Mouse (Mus musculus) CH12.LX (cell line): ENCODE data around the gene Mogat2. TPM values are rescaled to one million over a fixed set of nuclear protein-coding genes. Genes with fewer than 3 reads are reported as not detected.

Experiments
- DNase-seq: peaks from one replicate; pipeline ENCODE4 v3.0.0-alpha.2; 2013; ENCODE audit errors: extremely low read depth
- H3K27ac ChIP-seq: 2 replicates; pipeline ENCODE4 v1.5.1; 2012; ENCODE audit warnings: low read depth, mild to moderate bottlenecking, control low read depth, moderate library complexity; ENCODE audit not compliant: insufficient read depth
- H3K27me3 ChIP-seq: replicated peaks from 2 replicates; pipeline ENCODE3; 2012; ENCODE audit warnings: inconsistent platforms
- H3K36me3 ChIP-seq, 2 experiments: replicated peaks in 1 of 2; 2 replicates each; pipeline versions ENCODE3 to v1.6.1; 2012; ENCODE audit warnings: inconsistent platforms in 1 of 2, low read length in 1 of 2, mild to moderate bottlenecking in 1 of 2, mixed read lengths in 1 of 2, moderate library complexity in 1 of 2; ENCODE audit not compliant: control insufficient read depth in 1 of 2, insufficient read depth in 1 of 2
- H3K4me1 ChIP-seq, 2 experiments: 2 replicates each; pipeline ENCODE4 v1.6.1; 2012; ENCODE audit warnings: inconsistent platforms in 1 of 2, moderate library complexity in 1 of 2; ENCODE audit not compliant: insufficient read depth in 2 of 2, control insufficient read depth in 1 of 2
- H3K4me2 ChIP-seq: 2 replicates; pipeline ENCODE4 v1.6.1; 2012; ENCODE audit warnings: low read depth, mild to moderate bottlenecking, control low read depth; ENCODE audit not compliant: poor library complexity, insufficient read depth, severe bottlenecking
- H3K4me3 ChIP-seq, 3 experiments: fragments of 150-350 bp in 1 of 3; sonication (generic) in 1 of 3; replicated peaks in 1 of 3; 2 replicates each; pipeline versions ENCODE3 to v1.5.1; 2011 to 2012; ENCODE audit warnings: low read depth in 2 of 3, low read length in 2 of 3, mild to moderate bottlenecking in 2 of 3, moderate library complexity in 2 of 3, control low read depth in 1 of 3, improper control_type of control experiment in 1 of 3, inconsistent platforms in 1 of 3, mixed read lengths in 1 of 3; ENCODE audit not compliant: poor library complexity in 1 of 3
- H3K79me2 ChIP-seq: replicated peaks from 2 replicates; pipeline ENCODE4 v1.6.1; 2012; ENCODE audit warnings: mild to moderate bottlenecking, moderate library complexity; ENCODE audit not compliant: control insufficient read depth, poor library complexity, insufficient read depth, severe bottlenecking; ENCODE audit errors: extremely low read depth
- H3K9ac ChIP-seq: 2 replicates; pipeline ENCODE4 v1.6.1; 2012; ENCODE audit warnings: low read depth, mild to moderate bottlenecking, control low read depth, moderate library complexity; ENCODE audit not compliant: insufficient read depth
- H3K9me3 ChIP-seq: replicated peaks from 2 replicates; pipeline ENCODE3; 2012; ENCODE audit warnings: low read length, inconsistent platforms, mixed read lengths
- CHD1 ChIP-seq: IDR thresholded peaks from 2 replicates; pipeline ENCODE4 v1.6.1; 2012; ENCODE audit warnings: low read depth, low read length, improper control_type of control experiment, inconsistent platforms
- CTCF ChIP-seq, 2 experiments: IDR thresholded peaks in 1 of 2; conservative IDR thresholded peaks in 1 of 2; 2 replicates each; pipeline ENCODE4 v1.5.1; 2011 to 2012; ENCODE audit warnings: low read depth in 2 of 2, low read length in 2 of 2, improper control_type of control experiment in 1 of 2, inconsistent platforms in 1 of 2, mild to moderate bottlenecking in 1 of 2, moderate library complexity in 1 of 2
- E2F4 ChIP-seq: IDR thresholded peaks from 2 replicates; pipeline ENCODE4 v1.6.1; 2011; ENCODE audit warnings: low read depth, low read length, improper control_type of control experiment; ENCODE audit not compliant: insufficient replicate concordance
- ETS1 ChIP-seq: conservative IDR thresholded peaks from 2 replicates; pipeline ENCODE4 v1.6.1; 2012; ENCODE audit warnings: low read depth, mild to moderate bottlenecking, inconsistent platforms, low read length, improper control_type of control experiment, moderate library complexity
- GABPA ChIP-seq: IDR thresholded peaks from 2 replicates; pipeline ENCODE4 v1.6.1; 2012; ENCODE audit warnings: low read depth, low read length, improper control_type of control experiment, inconsistent platforms; ENCODE audit not compliant: insufficient replicate concordance
- IRF4 ChIP-seq: IDR thresholded peaks from 2 replicates; pipeline ENCODE4 v1.6.1; 2014; ENCODE audit warnings: low read depth, mild to moderate bottlenecking, inconsistent platforms, low read length, improper control_type of control experiment
- MAFK ChIP-seq: IDR thresholded peaks from 2 replicates; pipeline ENCODE4 v1.6.1; 2011; ENCODE audit warnings: low read length, improper control_type of control experiment; ENCODE audit not compliant: insufficient replicate concordance
- MAZ ChIP-seq: IDR thresholded peaks from 2 replicates; pipeline ENCODE4 v1.6.1; 2012; ENCODE audit warnings: low read depth, mild to moderate bottlenecking, inconsistent platforms, low read length, improper control_type of control experiment, moderate library complexity
- MXI1 ChIP-seq: IDR thresholded peaks from 2 replicates; pipeline ENCODE4 v1.6.1; 2011; ENCODE audit warnings: mild to moderate bottlenecking, low read depth, low read length, improper control_type of control experiment
- MYC ChIP-seq: IDR thresholded peaks from 2 replicates; pipeline ENCODE4 v1.6.1; 2011; ENCODE audit warnings: low read depth, mild to moderate bottlenecking, improper control_type of control experiment, low read length
- NELFE ChIP-seq: IDR thresholded peaks from 2 replicates; pipeline ENCODE4 v1.6.1; 2011; ENCODE audit warnings: low read depth, low read length, improper control_type of control experiment
- NRF1 ChIP-seq: IDR thresholded peaks from 2 replicates; pipeline ENCODE4 v1.6.1; 2014; ENCODE audit warnings: low read depth, mild to moderate bottlenecking, inconsistent platforms, low read length, improper control_type of control experiment, moderate library complexity
- PAX5 ChIP-seq: IDR thresholded peaks from 2 replicates; pipeline ENCODE4 v1.6.1; 2012; ENCODE audit warnings: low read length, inconsistent platforms, mixed read lengths
- RAD21 ChIP-seq: IDR thresholded peaks from 2 replicates; pipeline ENCODE4 v1.6.1; 2011; ENCODE audit warnings: low read depth, mild to moderate bottlenecking, low read length, improper control_type of control experiment, moderate library complexity
- TBP ChIP-seq: conservative IDR thresholded peaks from 2 replicates; pipeline ENCODE4 v1.6.1; 2011; ENCODE audit warnings: low read depth, low read length, improper control_type of control experiment
- TCF12 ChIP-seq: IDR thresholded peaks from 2 replicates; pipeline ENCODE4 v1.6.1; 2014; ENCODE audit warnings: low read depth, mild to moderate bottlenecking, inconsistent platforms, low read length, improper control_type of control experiment
- UBTF ChIP-seq: IDR thresholded peaks from 2 replicates; pipeline ENCODE4 v1.6.1; 2012; ENCODE audit warnings: low read depth, mild to moderate bottlenecking, inconsistent platforms, low read length, improper control_type of control experiment, moderate library complexity
- USF1 ChIP-seq: IDR thresholded peaks from 2 replicates; pipeline ENCODE4 v1.6.1; 2014; ENCODE audit warnings: low read depth, mild to moderate bottlenecking, inconsistent platforms, low read length, improper control_type of control experiment
- USF2 ChIP-seq: conservative IDR thresholded peaks from 2 replicates; pipeline ENCODE4 v1.6.1; 2011; ENCODE audit warnings: low read depth, low read length, improper control_type of control experiment
- ZKSCAN1 ChIP-seq: IDR thresholded peaks from 2 replicates; pipeline ENCODE4 v1.6.1; 2012; ENCODE audit warnings: low read depth, inconsistent platforms, low read length, improper control_type of control experiment, borderline replicate concordance
- ZNF384 ChIP-seq: IDR thresholded peaks from 2 replicates; pipeline ENCODE4 v1.6.1; 2012; ENCODE audit warnings: low read depth, low read length, improper control_type of control experiment, inconsistent platforms
- dilution Hi-C: fragments of 300-500 bp; cut with MboI; formaldehyde crosslinking; loops from 2 replicates; pipeline ENCODE4 v1.14.3; 2020; ENCODE audit warnings: low sequenced_read_pairs; ENCODE audit not compliant: extremely low pct_unique_long_range_greater_than_20kb, extremely low pct_ligation_motif_present
- in situ Hi-C: fragments of 300-500 bp; cut with MboI; formaldehyde crosslinking; loops from 3 replicates; pipeline ENCODE4 v1.14.3; 2019; ENCODE audit warnings: low sequenced_read_pairs, low pct_ligation_motif_present, low pct_unique_long_range_greater_than_20kb, mixed read lengths
- polyA plus RNA-seq: library from polyadenylated mRNA; unstranded; fragments of >175 nt; gene quantifications from 2 replicates; pipeline ENCODE4 v1.2.1, GENCODE M21; 2012; ENCODE audit warnings: low read depth; ENCODE audit not compliant: insufficient read length
- total RNA-seq, 2 experiments: library from RNA; depleted of rRNA; stranded (reverse); fragments of 300-350 nt in 1 of 2; fragments of >200 nt in 1 of 2; gene quantifications; 2 replicates each; pipeline ENCODE4 v1.2.3; 2012 to 2014

Mogat2 gene
- total and polyA plus RNA-seq, 3 experiments: not detected

DNA sequence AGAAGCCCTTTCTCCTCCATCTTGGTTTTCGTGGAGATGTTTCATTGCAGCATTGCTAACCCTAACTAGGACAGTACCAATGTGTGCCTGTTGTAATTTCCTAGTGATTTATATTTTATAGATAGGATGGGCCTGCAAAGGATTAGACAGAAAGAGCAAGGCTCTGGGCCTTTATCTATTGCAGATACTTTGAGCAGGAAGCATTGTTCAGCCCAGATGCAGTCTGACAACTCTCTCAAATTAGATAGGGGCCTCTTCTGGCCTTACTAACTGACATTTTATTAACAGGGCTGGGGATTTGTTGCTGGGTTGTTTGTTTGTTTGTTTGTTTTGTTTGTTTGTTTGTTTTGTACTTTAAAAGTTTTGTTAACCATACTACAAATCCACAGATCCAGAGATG, 25.4 kb downstream of the Mogat2 start:
- Histone ChIP-seq H3K4me2 (no peak overlapping the region), H3K27me3 (peaks cover 16% of the 10 kb centered on the region), H3K9ac (no peak overlapping the region), H3K4me1 (no peaks in the 10 kb centered on the region), H3K4me3 (no peak overlapping the region), H3K9me3 (no peaks in the 10 kb centered on the region), H3K27ac (no peak overlapping the region), H3K79me2 (no peaks in the 10 kb centered on the region), H3K36me3 (no peaks in the 10 kb centered on the region)
- dilution Hi-C loops (no loop called here), in situ Hi-C loops (no loop called here)
- no peak for DNase-seq
- TF ChIP-seq IRF4 (no peak), PAX5 (no peak), NRF1 (no peak)

DNA sequence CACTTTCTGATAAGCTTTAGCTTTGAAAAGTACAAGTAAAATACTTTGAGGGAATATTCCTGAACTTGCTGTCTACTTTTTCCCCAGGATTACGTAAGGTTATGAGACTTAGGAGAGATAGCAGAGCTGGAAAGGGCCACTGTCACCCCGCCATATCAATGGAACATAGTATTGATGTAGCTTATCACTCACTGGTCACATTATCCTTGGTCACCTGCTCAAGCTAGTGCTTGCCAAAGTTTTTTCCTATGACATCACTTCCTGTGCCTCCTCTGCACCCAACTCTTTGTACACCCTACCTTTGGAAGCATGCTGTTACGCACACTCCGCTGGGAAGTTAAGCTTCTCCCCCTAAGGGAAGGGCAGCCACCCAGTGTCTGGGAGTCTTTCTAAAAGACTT, 29.7 kb downstream of the Mogat2 start:
- Histone ChIP-seq H3K27ac (no peak overlapping the region), H3K9ac (no peak overlapping the region), H3K9me3 (no peaks in the 10 kb centered on the region), H3K4me3 (no peak overlapping the region), H3K79me2 (no peaks in the 10 kb centered on the region), H3K27me3 (peaks cover 3% of the 10 kb centered on the region), H3K36me3 (no peaks in the 10 kb centered on the region), H3K4me2 (no peak overlapping the region), H3K4me1 (no peaks in the 10 kb centered on the region; a peak in 1 of 4 replicates)
- no peak for DNase-seq
- in situ Hi-C loops (no loop called here), dilution Hi-C loops (no loop called here)
- TF ChIP-seq MAFK (no peak), USF1 (no peak), ZNF384 (no peak), NRF1 (no peak), TCF12 (no peak), ZKSCAN1 (no peak), USF2 (no peak), GABPA (no peak), ETS1 (no peak), RAD21 (no peak), E2F4 (no peak), MYC (no peak), UBTF (no peak), MXI1 (no peak), TBP (no peak), NELFE (no peak), MAZ (no peak), CHD1 (no peak), CTCF (conservative IDR thresholded peaks at IDR 0.05 in 1 of 2, IDR thresholded peaks at IDR 0.05 in 1 of 2; ENCODE audit: low read depth in 2 of 2, low read length in 2 of 2) (no peak)
